Mouse (Mus musculus) left cerebral cortex, postnatal 25 days (tissue): ENCODE results near the gene Eno2. TPM values are rescaled to one million over a fixed set of nuclear protein-coding genes. Genes with fewer than 3 reads are reported as not detected.
"Not testable (repeated sequence)": the region's sequence is repeated elsewhere in the genome, so short reads cannot be mapped to it uniquely, and the experiment has no call there.

Source experiments
- DNase-seq, 2 experiments: peaks; one replicate each; pipeline ENCODE4 v3.0.0; 2022; ENCODE audit warnings: low spot score in 2 of 2, mixed read lengths in 1 of 2
- intact Hi-C: fragments of 180-260 bp; cut with DNase I; formaldehyde crosslinking; loops from one replicate; pipeline ENCODE4 v1.15.1; 2025
- total RNA-seq, 2 experiments: library from RNA; stranded (reverse); gene quantifications; 2 replicates each; pipeline ENCODE4 v1.2.3; 2021

The Eno2 gene
- total RNA-seq, 2 experiments from 2014 or later = 999 to 1,002 TPM

DNA sequence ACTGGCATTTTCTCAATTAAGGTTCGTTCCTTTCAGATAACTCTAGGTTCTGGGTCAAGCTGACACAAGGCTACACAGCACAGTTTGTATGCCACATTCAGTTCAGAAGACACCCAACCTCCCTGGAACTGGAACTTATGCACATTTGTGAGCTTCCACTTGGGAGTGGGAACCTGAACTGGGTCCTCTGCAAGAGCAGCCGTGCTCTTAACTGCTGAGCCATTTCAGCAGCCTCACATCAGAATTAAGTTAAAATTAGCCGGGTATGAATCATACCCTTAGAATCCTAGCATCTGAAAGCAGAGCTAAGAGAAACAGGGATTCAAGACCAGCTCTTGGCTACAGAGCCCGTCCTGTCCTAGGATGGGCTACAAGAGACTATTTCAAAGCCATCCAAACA is 37.9 kb upstream of the Eno2 start:
- intact Hi-C loops = no loop called here
- peak in 1 of 2 experiments; percentile 79 for DNase-seq

DNA sequence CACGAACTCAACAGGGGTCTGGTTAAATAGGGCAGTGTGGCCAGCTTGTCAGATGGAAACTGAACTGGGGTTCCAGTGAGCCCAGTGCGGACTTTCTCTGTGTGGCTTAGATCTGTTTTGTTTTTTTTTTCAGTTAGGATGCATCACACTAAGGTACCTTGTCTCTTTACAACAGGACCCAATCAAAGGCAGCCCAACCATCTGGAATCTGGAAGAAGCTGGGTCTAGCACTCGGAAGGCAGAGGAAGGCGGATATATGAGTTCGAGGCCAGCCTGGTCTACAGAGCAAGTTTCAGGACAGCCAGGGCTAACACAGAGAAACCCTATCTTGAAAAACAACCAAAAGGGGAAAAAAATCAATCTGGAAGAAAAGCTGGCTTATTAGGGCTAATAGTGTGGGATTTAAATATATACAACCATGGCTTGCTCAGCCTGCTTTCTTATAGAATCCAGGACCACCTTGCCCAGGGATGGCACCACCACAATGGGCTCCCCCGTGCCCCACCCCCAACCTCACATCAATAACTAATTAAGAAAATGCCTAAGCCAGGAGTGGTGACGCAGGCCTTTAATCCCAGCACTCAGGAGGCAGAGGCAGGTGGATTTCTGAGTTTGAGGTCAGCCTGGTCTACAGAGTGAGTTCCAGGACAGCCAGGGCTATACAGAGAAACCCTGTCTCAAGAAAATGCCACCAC is 37.1 kb upstream of the Eno2 start:
- no peak for DNase-seq
- intact Hi-C loops = no loop called here

DNA sequence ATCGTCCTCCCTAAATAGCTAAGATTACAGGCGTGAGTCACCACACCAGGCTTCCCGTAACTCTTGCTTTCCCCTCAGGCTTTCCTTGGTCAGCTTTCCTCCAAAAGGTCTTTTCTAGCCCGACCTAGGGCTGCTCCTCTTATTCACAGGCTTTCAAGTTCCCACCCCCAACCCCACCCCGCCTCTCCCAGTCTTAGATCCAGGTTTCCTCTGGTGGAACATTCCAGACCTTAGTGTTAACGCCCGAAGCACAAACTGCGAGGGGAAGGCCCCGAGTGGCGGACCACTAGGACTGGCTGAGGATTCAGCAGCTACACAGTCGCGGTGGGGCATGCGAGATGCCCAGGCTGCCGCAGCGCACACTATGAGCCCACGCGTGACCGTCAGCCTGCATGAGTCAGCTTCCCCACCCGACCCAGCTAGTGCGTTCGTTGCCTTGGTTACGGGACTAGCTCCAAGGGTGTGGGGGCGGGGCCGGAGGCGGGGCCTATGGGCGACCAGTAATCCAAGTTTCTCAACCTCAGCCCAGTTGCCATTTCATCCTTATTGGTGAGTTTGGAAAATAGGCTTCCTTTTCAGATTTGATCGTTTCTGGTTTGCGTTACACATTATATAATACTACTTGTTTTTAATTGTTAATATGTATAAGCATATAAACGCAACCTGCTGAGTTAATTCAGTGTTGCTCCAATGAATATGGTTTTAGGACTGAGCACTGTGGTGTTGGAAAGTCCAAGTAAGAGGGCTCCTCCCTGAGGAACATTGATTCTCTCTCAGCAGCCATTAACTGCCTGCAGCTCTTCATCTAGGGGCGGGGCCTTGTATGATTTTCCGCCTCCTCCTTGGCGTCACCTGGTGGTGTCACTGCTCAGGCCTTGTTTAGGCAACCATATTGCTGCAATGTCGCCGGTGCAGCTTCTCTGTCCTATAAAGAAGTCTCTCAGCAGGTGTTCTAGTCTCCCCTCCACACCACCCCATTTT is 36.2 kb upstream of the Eno2 start:
- intact Hi-C loops = loop anchor here (2.0 kb wide), 2 partner anchors 37 to 65 kb away; partner anchors contain the start of genes Eno2 and Grcc10

DNA sequence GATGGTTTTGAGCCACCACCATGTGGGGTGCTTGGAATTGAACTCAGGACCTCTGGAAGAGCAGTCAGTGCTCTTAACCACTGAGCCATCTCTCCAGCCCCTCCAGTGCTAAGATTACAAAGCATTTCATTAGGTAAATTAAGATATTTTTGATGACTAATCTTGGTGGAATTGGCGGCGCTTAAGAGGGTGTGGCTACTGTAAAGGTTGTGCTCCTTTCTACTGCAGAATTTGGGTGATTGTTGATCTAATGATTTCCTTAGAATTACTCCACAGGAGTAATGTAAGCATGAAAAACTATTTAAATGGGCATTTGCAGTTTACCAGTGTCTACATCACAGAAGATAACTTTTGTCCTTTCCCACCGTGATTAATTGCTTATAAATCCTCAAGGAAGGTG is 34.9 kb upstream of the Eno2 start:
- intact Hi-C loops = loop anchor here (2.0 kb wide), 2 partner anchors 36 to 64 kb away; partner anchors contain the start of genes Eno2 and Grcc10
- DNase-seq = no peak

More for the DNA sequence above, 36.2 kb upstream of the Eno2 start:
- peak; percentile 94 to 98 for DNase-seq

DNA sequence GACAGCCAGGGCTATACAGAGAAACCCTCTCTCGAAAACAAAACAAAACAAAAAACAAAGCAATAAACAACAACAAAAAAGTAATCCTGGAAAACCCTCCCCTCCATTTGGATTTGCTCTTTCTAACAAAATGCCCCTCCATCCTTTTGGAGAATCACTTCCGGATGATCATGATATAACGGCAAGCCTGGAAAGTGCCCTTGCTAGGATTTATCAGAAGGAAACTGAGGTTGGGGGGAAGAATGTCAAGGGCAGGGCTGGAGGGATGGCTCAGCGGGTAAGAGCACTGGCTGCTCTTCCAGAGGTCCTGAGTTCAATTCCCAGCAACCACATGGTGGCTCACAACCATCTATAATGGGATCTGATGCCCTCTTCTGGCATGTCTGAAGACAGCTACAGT is 34.2 kb upstream of the Eno2 start:
- intact Hi-C loops = loop anchor here (2.0 kb wide), 2 partner anchors 35 to 63 kb away; partner anchors contain the start of genes Eno2 and Grcc10

DNA sequence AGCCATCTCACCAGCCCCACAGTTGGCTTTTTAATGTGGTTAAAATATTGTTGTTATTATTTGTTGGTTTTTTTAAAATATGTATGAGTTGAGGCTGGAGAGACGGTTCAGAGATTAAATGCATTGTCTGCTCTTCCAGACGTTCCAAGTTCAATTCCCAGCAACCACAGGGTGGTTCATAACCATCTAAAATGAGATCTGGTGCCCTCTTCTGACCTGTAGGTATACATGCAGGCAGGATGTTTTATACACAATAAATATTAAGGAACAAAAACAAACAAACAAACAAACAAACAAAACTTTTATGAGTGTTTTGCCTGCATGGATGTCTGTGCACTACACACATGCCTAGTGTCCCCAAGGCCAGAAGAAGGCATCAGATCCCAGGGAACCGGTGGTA is 33.6 kb upstream of the Eno2 start:
- intact Hi-C loops = no loop called here
- DNase-seq = no peak

More for the DNA sequence above, 34.2 kb upstream of the Eno2 start:
- not testable (repeated sequence) for DNase-seq

DNA sequence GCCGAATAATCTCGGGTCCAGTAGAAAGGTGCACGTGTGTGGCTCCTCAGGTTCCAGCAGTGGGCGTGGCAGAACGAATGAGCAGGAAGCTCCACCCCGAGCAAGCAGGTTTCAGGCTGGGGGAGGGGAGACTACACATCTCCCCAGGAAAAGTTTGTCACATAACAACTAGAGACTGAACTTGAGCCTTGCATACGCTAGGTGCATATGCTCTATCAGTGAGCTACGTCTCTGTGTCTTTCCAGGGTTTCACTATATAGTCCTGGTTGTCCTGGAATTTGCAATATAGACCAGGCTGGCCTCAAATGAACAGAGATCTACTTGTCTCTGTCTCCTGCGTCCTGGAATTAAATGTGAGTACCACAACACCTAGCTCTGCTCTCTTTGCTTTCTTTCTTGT is 32.9 kb upstream of the Eno2 start:
- intact Hi-C loops, DNase-seq: not testable (repeated sequence)

DNA sequence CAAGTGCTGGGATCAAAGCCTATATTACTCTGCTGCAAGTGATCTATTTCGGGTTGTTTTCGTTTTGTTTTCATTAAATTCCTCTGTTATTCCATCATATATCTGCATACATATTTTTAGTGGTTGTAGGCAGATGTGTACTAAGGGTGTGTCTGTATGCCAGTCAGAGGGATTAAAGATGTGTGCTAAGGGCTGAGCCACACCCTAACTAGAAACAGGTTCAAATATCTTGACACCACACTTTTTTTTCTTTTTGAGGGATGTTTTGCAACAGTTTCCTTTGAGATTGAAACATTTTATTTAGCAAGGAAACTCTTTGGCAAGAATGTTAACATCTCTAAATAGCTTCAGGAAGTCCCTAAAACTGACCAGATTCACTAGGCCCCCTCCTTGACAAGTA is 26.7 kb upstream of the Eno2 start:
- intact Hi-C loops = no loop called here
- no peak for DNase-seq

DNA sequence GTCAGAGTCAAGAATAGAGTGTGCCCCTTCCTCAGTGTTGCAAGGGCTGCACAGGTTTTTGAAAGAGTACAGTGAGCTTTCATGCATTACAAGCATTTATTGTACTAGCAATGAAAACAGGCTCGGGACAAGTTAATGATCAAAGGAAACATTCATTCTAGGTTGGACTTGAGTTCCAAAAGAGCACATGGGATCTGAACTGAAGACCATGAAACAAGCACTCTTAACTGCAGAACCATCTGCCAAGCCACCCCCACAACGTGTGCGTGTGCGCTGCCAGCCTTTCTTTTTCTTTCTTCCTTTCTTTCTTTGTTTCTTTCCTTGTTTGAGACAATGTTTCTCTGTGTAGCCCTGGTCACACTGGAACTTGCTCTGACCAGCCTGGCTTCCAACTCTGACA is 26.3 kb upstream of the Eno2 start:
- DNase-seq = no peak
- intact Hi-C loops = no loop called here

DNA sequence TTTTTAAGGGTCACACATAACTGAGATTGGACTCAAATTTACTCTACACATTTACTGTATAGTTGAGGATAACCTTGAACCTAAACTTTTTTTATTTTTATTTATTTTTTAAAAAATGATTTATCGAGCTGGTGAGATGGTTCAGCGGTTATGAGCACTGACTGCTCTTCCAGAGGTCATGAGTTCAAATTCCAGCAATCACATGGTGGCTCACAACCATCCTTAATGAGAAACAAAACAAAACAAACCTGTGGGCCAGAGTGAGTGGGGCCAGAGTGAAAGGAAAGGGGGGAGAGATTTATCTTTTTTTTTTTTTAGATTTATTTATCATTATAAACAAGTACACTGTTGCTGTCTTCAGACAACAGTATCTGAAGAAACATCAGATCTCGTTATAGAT is 22.4 kb upstream of the Eno2 start:
- intact Hi-C loops = no loop called here
- no peak for DNase-seq

DNA sequence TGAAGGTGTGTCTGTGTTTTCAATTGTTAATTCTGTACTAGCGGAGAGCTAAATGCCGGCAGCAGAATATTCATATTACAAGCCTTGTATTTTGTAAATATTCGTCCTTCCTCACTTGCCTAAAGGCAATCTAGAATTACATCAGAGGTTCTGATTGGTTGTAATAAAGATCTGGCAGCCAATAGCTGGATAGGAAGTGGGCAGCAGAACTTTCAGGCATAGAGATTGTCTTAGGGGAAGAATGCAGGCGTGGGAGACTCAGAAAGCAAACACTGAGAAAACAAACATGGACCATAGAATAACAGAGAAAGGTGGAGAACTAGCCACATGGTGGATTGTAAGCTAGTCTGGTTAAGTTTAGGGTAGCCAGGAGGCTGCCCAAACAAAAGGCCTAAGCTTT is 20.6 kb upstream of the Eno2 start:
- intact Hi-C loops = no loop called here
- no peak for DNase-seq

DNA sequence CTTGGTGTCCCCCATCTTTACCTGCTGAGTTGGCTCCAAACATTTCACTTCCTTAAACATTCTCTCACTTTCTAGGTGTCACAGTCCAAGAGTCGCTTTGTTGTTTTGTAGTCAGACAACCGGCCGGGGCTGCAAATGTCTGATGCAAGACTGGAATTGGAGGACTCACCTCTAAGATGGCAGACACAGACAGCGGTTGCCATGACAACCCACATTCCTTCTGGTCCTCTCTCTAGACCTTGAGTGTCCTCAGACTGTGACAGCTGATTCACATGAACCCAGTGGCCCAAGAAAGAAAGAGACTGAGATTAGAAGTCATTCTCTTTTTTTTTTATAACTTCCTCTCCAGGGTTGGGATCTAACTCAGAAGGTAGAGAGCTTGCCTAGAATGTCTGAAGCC is 20.0 kb upstream of the Eno2 start:
- no peak for DNase-seq
- intact Hi-C loops = no loop called here

DNA sequence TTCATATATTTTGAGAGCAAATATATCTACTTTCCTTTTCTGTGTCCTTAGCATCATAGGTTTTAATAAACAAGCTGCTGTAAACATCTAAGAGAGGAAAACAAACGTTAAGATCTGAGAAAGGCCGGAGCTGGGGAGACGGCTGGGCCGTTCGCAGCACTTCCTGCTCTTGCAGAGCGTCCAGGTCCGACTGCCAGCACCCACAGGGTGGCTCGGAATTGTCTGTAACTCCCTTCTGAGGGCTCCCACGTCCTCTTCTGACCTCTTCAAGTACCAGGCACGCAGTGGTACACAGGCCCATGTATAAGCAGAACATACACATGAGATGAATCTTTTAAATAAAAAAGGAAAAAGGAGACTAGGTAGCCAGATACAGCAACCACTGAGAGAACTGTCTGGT is 18.2 kb upstream of the Eno2 start:
- intact Hi-C loops = no loop called here
- no peak for DNase-seq

DNA sequence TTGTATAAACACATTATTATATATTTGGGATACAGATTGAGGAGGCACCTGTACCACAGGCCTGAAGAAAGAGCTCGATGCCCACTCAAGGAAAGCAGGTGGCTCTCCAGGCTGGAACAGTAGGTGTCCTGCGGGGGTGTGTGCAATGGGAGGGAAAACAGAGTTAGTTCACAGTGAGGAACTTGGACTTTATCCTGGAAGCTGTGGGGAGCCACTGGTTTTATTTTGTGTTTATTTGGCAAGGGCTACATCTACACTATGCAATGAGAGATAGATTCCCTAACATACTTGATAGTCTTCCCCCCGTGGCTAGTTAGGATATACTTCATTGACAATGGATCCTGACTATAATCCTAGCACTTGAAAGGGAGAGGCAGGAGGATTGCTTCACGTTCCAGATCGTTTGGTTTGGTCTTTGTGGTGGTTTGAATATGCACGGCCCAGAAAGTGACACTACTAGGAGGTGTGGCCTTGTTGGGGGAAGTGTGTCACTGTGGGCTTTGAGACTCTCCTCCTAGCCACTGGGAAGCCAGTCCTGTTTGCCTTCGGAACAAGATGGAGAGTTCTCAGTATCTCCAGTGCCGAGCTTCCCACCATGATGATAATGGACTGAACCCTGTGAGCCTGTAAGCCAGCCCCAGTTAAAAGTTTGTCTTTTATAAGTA is 17.4 kb upstream of the Eno2 start:
- intact Hi-C loops = no loop called here
- peak in 1 of 2 experiments; percentile 69 for DNase-seq

DNA sequence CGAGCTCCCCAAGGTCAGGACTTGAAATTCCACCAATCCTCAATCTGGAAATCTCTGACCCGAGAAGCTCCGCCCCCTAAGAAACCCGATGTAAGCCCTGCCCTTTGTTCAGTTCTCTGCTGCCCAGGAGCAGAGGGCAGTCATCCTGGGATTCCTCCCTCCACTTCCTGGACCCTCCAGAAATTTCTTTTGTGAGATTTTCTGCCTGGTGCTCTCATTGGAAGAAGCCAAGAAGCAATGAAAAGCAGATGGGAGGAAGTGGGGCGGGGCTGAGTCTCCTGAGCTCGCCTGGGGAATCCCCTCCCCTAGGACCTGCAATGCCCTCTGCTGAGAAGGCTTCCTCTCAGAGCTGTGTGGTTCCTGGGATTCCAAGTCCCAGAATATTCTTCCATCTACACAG is 13.0 kb upstream of the Eno2 start:
- DNase-seq = no peak
- intact Hi-C loops = no loop called here

DNA sequence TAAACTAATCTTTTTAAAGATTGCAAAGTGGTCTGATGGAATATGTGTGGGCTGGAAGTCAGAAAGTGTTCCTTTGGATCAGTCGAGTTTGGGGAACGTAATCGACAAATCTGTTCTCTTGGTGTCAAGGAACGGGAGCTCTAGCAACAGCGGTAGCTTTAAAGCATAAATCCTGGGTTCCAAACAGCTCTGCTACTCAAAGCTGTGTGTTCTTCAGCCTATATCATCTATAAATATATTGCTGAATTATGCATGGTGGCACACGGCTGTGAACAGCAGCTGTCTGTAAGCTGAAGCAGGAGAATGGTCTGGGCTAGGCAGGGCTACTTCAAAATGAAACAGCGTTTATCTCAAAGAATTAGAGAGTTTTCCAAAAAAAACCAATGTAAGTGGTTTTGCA is 11.4 kb upstream of the Eno2 start:
- intact Hi-C loops = no loop called here
- peak in 1 of 2 experiments; percentile 51 for DNase-seq

DNA sequence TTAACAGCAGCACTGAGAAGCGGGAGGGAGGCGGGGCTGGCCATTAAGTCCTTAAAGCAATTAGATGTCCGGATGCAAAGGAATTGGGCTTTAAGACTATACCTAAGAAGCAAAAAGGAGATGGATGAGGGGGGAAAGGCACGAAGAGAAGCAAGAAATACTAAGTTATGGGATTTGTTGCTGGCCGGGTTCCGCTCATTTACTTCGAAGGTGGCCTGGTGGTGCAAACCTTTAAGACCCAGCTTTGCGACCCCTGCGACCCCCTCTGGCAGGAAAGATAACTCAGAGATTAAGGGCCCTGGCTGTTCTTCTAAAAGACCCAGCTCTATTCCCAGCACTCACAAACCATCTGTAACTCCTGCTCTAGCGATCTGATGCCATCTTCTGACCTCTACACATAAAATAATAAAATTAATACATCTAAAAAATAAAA is 10.5 kb upstream of the Eno2 start:
- intact Hi-C loops = no loop called here
- DNase-seq = no peak

DNA sequence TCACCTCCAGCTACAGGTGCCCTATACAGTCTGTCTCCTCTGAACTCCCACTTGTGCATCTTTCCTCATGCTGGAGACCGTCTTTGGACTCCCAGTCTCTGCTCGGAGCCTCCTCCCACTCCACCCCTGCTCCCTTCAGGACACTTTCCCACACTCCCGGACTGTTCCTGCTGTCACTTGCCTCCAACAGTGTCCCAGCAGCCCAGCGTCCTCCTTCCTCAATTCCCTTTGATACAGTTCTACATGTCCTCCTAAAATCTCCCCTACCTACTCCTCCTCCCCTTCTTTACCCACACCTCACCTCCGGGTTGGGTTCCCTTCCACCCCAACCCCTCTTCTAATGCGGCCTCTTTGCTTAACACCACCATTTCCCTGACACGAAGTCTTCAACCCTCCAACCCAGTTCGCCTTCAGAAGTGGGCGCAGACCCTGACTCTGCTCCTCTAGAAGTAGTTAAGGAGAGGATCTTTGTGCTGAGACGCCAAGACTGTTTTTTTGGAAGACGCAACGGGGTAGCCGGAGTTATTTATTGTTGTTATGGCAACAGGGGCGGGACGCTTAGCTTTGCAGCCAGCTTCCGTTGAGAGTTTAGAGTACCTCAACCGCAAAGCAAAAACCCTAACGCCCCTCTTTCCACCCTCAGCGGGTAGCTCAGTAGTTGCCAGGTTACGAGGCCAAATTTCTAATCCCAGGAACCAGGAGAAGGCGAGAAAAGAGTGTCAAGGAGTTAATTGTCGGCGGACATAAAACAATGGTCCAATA is 9.9 kb upstream of the Eno2 start, which contains the start of gene Lrrc23:
Gene Lrrc23, minus strand, starts transcription at position 506 of the 762 bp plus-strand sequence.
- intact Hi-C loops = no loop called here
- no peak for DNase-seq

DNA sequence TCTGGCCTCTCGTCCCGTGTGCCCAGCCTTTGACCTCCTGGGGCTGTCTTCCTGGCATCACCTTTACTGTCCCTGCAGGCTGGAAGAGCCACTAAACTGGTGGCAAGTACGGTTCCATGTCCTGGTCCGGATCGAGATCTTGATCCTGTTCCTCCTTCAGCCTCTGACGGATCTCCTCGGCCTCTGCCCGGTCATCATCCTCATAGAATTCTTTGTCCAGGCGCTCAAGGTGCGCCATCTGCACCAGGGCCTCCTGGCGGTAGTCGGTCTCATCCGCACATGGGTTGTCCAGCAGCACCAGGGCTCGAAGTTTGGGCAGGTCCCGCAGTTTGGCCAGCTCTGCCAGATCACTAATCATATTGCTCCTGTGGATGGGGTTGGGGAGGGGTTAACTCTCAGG is 1.0 kb upstream of the Eno2 start:
- no peak for DNase-seq

More for the DNA sequence above, 1.0 kb upstream of the Eno2 start:
- intact Hi-C loops = no loop called here
